Comparison of ENCODE assay signal across 8 mouse cellular contexts in genomic region chr11:76406702-76407583, GRCm38 (mm10). TPM values are rescaled to one million over a fixed set of nuclear protein-coding genes. Genes with fewer than 3 reads are reported as not detected.
A peak's percentile ranks its signal among the peaks of the same experiment; 100 is the strongest.
DNase-seq lines count a peak whose midpoint lies in the region; ATAC-seq and TF ChIP-seq lines count a peak whose summit lies in the region.

TSS of gene Timm22 (plus strand) at chr11:76406952.

- peak within 1 kb of the TSS; percentile 88 for H3K4me2 ChIP-seq in embryonic facial prominence, embryonic 14.5 days (ENCODE audit: low read depth, low read length)
- peak within 1 kb of the TSS; percentile 87 for H3K4me2 ChIP-seq in limb, embryonic 13.5 days (replicated peaks)
- H3K4me2 ChIP-seq in midbrain, embryonic 16.5 days (ENCODE audit: low read length) = peak within 1 kb of the TSS; percentile 81

- peak; percentile 99 for DNase-seq in 3T3-L1 (ENCODE audit: low read depth, low spot score)
- peak; percentile 81 to 90 for DNase-seq in adrenal gland, postnatal 4 days (ENCODE audit: low spot score in 2 of 2)
- DNase-seq in embryonic facial prominence, embryonic 14.5 days (ENCODE audit: low spot score) = peak; percentile 99
- peak; percentile 96 to 97 for DNase-seq in heart, adult 2 months
- peak; percentile 97 to 99 for DNase-seq in kidney, adult 8-10 months
- peak; percentile 92 to 96 for DNase-seq in spleen, postnatal 10 days (ENCODE audit: low spot score in 2 of 2)

- H3K36me3 ChIP-seq in embryonic facial prominence, embryonic 14.5 days (ENCODE audit: control insufficient read depth, insufficient read depth, low read length) = peaks cover 13% of the 10 kb centered on the region
- H3K36me3 ChIP-seq in heart, adult 2 months (ENCODE audit: control insufficient read depth, insufficient read depth, low read length) = no peaks in the 10 kb centered on the region
- peaks cover 21% of the 10 kb centered on the region for H3K36me3 ChIP-seq in limb, embryonic 13.5 days
- 0 out of 2 replicates have a peak, but pooled peaks cover 3% of the 10 kb centered on the region for H3K36me3 ChIP-seq in midbrain, embryonic 16.5 days (ENCODE audit: control insufficient read depth, insufficient read depth, low read length)

- H3K9me3 ChIP-seq in embryonic facial prominence, embryonic 14.5 days (ENCODE audit: control insufficient read depth, low read length) = no peaks in the 10 kb centered on the region
- H3K9me3 ChIP-seq in limb, embryonic 13.5 days = no peaks in the 10 kb centered on the region
- no peaks in the 10 kb centered on the region for H3K9me3 ChIP-seq in midbrain, embryonic 16.5 days (replicated peaks; ENCODE audit: control insufficient read depth, low read length, poor library complexity, severe bottlenecking)

- H3K9ac ChIP-seq in embryonic facial prominence, embryonic 14.5 days (ENCODE audit: low read depth, low read length) = peak within 1 kb of the TSS; percentile 90
- peak within 1 kb of the TSS; percentile 77 for H3K9ac ChIP-seq in heart, adult 2 months (ENCODE audit: low read depth, low read length)
- H3K9ac ChIP-seq in limb, embryonic 13.5 days = peak within 1 kb of the TSS; percentile 90
- H3K9ac ChIP-seq in midbrain, embryonic 16.5 days (ENCODE audit: low read depth, low read length) = peak within 1 kb of the TSS; percentile 92

- H3K27me3 ChIP-seq in embryonic facial prominence, embryonic 14.5 days (replicated peaks; ENCODE audit: control insufficient read depth, insufficient read depth, low read length) = no peaks in the 10 kb centered on the region
- no peaks in the 10 kb centered on the region for H3K27me3 ChIP-seq in heart, adult 2 months (ENCODE audit: control insufficient read depth, insufficient read depth, low read length)
- H3K27me3 ChIP-seq in limb, embryonic 13.5 days = no peaks in the 10 kb centered on the region
- no peaks in the 10 kb centered on the region for H3K27me3 ChIP-seq in midbrain, embryonic 16.5 days (ENCODE audit: control insufficient read depth, insufficient read depth, low read depth, low read length)

- TF ChIP-seq CTCF in heart, adult 2 months (IDR thresholded peaks at IDR 0.05) = peak; percentile 100

- H3K79me2 ChIP-seq in heart, adult 2 months (replicated peaks; ENCODE audit: control insufficient read depth, insufficient read depth, low read length) = no peaks in the 10 kb centered on the region

- peak; percentile 93 for TF ChIP-seq EP300 in heart, adult 2 months (IDR thresholded peaks at IDR 0.05; ENCODE audit: insufficient read depth, low read depth, low read length)

- H3K4me1 ChIP-seq in embryonic facial prominence, embryonic 14.5 days (ENCODE audit: control insufficient read depth, insufficient read depth, low read length) = peaks cover 4% of the 10 kb centered on the region; the same call in 1 of the 2 replicates
- H3K4me1 ChIP-seq in heart, adult 2 months (ENCODE audit: control insufficient read depth, insufficient read depth, low read length) = no peaks in the 10 kb centered on the region
- peaks cover 15% of the 10 kb centered on the region for H3K4me1 ChIP-seq in limb, embryonic 13.5 days
- H3K4me1 ChIP-seq in midbrain, embryonic 16.5 days (ENCODE audit: control insufficient read depth, insufficient read depth, low read length) = peaks cover 6% of the 10 kb centered on the region

- peak; percentile 68 for TF ChIP-seq POLR2A in heart, adult 2 months (IDR thresholded peaks at IDR 0.05; ENCODE audit: insufficient read depth, low read depth, low read length)

- peak; percentile 97 for ATAC-seq in embryonic facial prominence, embryonic 14.5 days (ENCODE audit: low read depth)
- peak; percentile 96 for ATAC-seq in limb, embryonic 13.5 days (ENCODE audit: low FRiP score, low read depth)
- ATAC-seq in midbrain, embryonic 16.5 days = peak; percentile 96

- 1% methylated on average over 44 of the region's 46 CpGs for WGBS in embryonic facial prominence, embryonic 14.5 days
- WGBS in heart, adult 2 months = under 1% methylated on average over 46 of the region's 46 CpGs
- under 1% methylated on average over 46 of the region's 46 CpGs for whole genome bisulfite sequencing in limb, embryonic 13.5 days
- WGBS in midbrain, embryonic 16.5 days = under 1% methylated on average over 46 of the region's 46 CpGs

- H3K4me3 ChIP-seq in embryonic facial prominence, embryonic 14.5 days (ENCODE audit: low read depth, low read length) = peak within 1 kb of the TSS; percentile 98
- H3K4me3 ChIP-seq in heart, adult 2 months = peak within 1 kb of the TSS; percentile 83
- peak within 1 kb of the TSS; percentile 97 for H3K4me3 ChIP-seq in limb, embryonic 13.5 days
- peak within 1 kb of the TSS; percentile 85 for H3K4me3 ChIP-seq in midbrain, embryonic 16.5 days (ENCODE audit: low read depth, low read length)

- intact Hi-C loops in heart, adult 2 months (cut with DNase I) = loop anchor here (1.0 to 10.0 kb wide), 3 partner anchors 154 to 322 kb away; partner anchors contain the start of genes Fam57a and Vps53

- peak within 1 kb of the TSS; percentile 67 for H3K27ac ChIP-seq in embryonic facial prominence, embryonic 14.5 days (replicated peaks; ENCODE audit: low read depth, low read length)
- H3K27ac ChIP-seq in heart, adult 2 months = peak within 1 kb of the TSS; percentile 93
- peak within 1 kb of the TSS; percentile 78; the same call in 1 of the 2 replicates for H3K27ac ChIP-seq in limb, embryonic 13.5 days
- peak within 1 kb of the TSS; percentile 79 for H3K27ac ChIP-seq in midbrain, embryonic 16.5 days (ENCODE audit: low read length)

RNA-seq across cellular contexts. Expression of gene Timm22, which starts in this region (rescaled TPM):
- total RNA-seq in adrenal gland, postnatal 4 days (2021) = 10 to 100 TPM; 46.5 to 52.9 TPM
- polyA plus RNA-seq in embryonic facial prominence, embryonic 14.5 days (2014; fragmentation: Nextera tagmentation; extraction: Ambion mirVana) = 113 and 124 TPM in 2 replicates
- 10 to 100 TPM; 35.3 to 40.4 TPM for total RNA-seq in heart, adult 2 months (2021)
- polyA plus RNA-seq in heart, adult 2 months (2012; rRNA removed) = 10.4 and 21.0 TPM in 2 replicates
- polyA plus RNA-seq in limb, embryonic 13.5 days (2015; fragmentation: Nextera tagmentation; extraction: Ambion mirVana) = 125 and 126 TPM in 2 replicates
- 95.9 and 105 TPM in 2 replicates for polyA plus RNA-seq in midbrain, embryonic 16.5 days (2015; fragmentation: Nextera tagmentation; extraction: Ambion mirVana)

Comparison
In these comparisons a context has a peak if more than half of its experiments do, and no peak if none do; other contexts are left out.
1. Peak in every context shown above with its lines: DNase-seq, ATAC-seq, H3K4me3 ChIP-seq and H3K27ac ChIP-seq.